Mouse (Mus musculus) neural tube, embryonic 14.5 days (tissue): Measurements from ENCODE around the gene Ap4m1. TPM values are rescaled to one million over a fixed set of nuclear protein-coding genes. Genes with fewer than 3 reads are reported as not detected.

ENCODE experiments used
- ATAC-seq: fragments of 200-750 bp; cut with Nextera tagmentation; 2 replicates; pipeline ENCODE4 v1.8.0; 2017; ENCODE audit warnings: low read depth, mild to moderate bottlenecking, moderate TSS enrichment, moderate library complexity
- H3K27ac ChIP-seq: fragments of 300-500 bp; sonication (generic); 2 replicates; pipeline ENCODE4 v1.5.1; 2014; ENCODE audit warnings: low read depth, mild to moderate bottlenecking, control low read depth, low read length, moderate library complexity, mixed read lengths
- H3K27me3 ChIP-seq: fragments of 300-500 bp; sonication (generic); 2 replicates; pipeline ENCODE4 v1.6.1; 2014; ENCODE audit warnings: low read length; ENCODE audit not compliant: control insufficient read depth, insufficient read depth
- H3K36me3 ChIP-seq: fragments of 300-500 bp; sonication (generic); 2 replicates; pipeline ENCODE4 v1.6.1; 2014; ENCODE audit warnings: low read length, mixed read lengths; ENCODE audit not compliant: control insufficient read depth, insufficient read depth
- H3K4me1 ChIP-seq: fragments of 300-500 bp; sonication (generic); 2 replicates; pipeline ENCODE4 v1.6.1; 2014; ENCODE audit warnings: low read length; ENCODE audit not compliant: control insufficient read depth, insufficient read depth
- H3K4me2 ChIP-seq: fragments of 300-500 bp; sonication (generic); 2 replicates; pipeline ENCODE4 v1.6.1; 2014; ENCODE audit warnings: mild to moderate bottlenecking, low read depth, low read length, control low read depth
- H3K4me3 ChIP-seq: fragments of 300-500 bp; sonication (generic); 2 replicates; pipeline ENCODE4 v1.5.1; 2014; ENCODE audit warnings: low read depth, low read length, control low read depth, mixed read lengths
- H3K9ac ChIP-seq: fragments of 300-500 bp; sonication (generic); replicated peaks from 2 replicates; pipeline ENCODE4 v1.6.1; 2014; ENCODE audit warnings: low read depth, mild to moderate bottlenecking, control low read depth, low read length, mixed read lengths
- H3K9me3 ChIP-seq: fragments of 300-500 bp; sonication (generic); 2 replicates; pipeline ENCODE4 v1.6.1; 2016; ENCODE audit warnings: low read length; ENCODE audit not compliant: control insufficient read depth
- WGBS: fragments of 180-500 bp; shearing (Covaris S2); extraction: QIAGEN DNeasy Blood & Tissue Kit; methylation state at CpG from one replicate; pipeline ENCODE4 v1.1.7; 2014; 5-methylcytosine and 5-hydroxymethylcytosine counted together
- polyA plus RNA-seq: library from polyadenylated mRNA; unstranded; fragments of >200 nt; fragmentation: Nextera tagmentation; extraction: Ambion mirVana; gene quantifications from 2 replicates; pipeline ENCODE4 v1.2.1, GENCODE M21; 2014

The Ap4m1 gene
- polyA plus RNA-seq = 17.2 and 17.7 TPM in 2 replicates

- peak; percentile 94 for ATAC-seq
- H3K27ac ChIP-seq = peak within 1 kb of the TSS; percentile 89
- H3K9ac ChIP-seq = peak within 1 kb of the TSS; percentile 60
- H3K4me3 ChIP-seq = peak within 1 kb of the TSS; percentile 44
- peaks cover 15% of the 10 kb centered on the region for H3K4me1 ChIP-seq
- H3K27me3 ChIP-seq = no peaks in the 10 kb centered on the region
- under 1% methylated on average over 54 of the region's 54 CpGs for WGBS
- H3K9me3 ChIP-seq = no peaks in the 10 kb centered on the region
- H3K4me2 ChIP-seq = peak within 1 kb of the TSS; percentile 57
- peaks cover 34% of the 10 kb centered on the region for H3K36me3 ChIP-seq
These were observed at the start of gene Ap4m1, which contains the start of gene Mcm7 for GRCm38 (mm10) chr5:138171695-138172491. Ap4m1 (plus strand) TSS chr5:138172002. Mcm7 (minus strand) TSS chr5:138172422.

- no peak overlapping the region for H3K4me3 ChIP-seq
- no peak overlapping the region for H3K27ac ChIP-seq
- no peaks in the 10 kb centered on the region for H3K9me3 ChIP-seq
- WGBS = 66% methylated on average over 5 of the region's 5 CpGs
- no peaks in the 10 kb centered on the region for H3K4me1 ChIP-seq
- no peak overlapping the region for H3K4me2 ChIP-seq
- peaks cover 60% of the 10 kb centered on the region for H3K36me3 ChIP-seq
- no peaks in the 10 kb centered on the region for H3K27me3 ChIP-seq
- H3K9ac ChIP-seq = no peak overlapping the region
- ATAC-seq = no peak
These were observed 39.3 kb upstream of the Ap4m1 start for GRCm38 (mm10) chr5:138132425-138133064.

- Histone ChIP-seq H3K4me2 (no peak overlapping the region), H3K36me3 (peaks cover 29% of the 10 kb centered on the region), H3K4me1 (no peaks in the 10 kb centered on the region), H3K9ac (no peak overlapping the region), H3K9me3 (no peaks in the 10 kb centered on the region), H3K4me3 (no peak overlapping the region), H3K27me3 (no peaks in the 10 kb centered on the region), H3K27ac (no peak overlapping the region)
- 87% methylated on average over 4 of the region's 4 CpGs for WGBS
- no peak for ATAC-seq
These were observed 34.5 kb upstream of the Ap4m1 start for GRCm38 (mm10) chr5:138137257-138137656.

DNA sequence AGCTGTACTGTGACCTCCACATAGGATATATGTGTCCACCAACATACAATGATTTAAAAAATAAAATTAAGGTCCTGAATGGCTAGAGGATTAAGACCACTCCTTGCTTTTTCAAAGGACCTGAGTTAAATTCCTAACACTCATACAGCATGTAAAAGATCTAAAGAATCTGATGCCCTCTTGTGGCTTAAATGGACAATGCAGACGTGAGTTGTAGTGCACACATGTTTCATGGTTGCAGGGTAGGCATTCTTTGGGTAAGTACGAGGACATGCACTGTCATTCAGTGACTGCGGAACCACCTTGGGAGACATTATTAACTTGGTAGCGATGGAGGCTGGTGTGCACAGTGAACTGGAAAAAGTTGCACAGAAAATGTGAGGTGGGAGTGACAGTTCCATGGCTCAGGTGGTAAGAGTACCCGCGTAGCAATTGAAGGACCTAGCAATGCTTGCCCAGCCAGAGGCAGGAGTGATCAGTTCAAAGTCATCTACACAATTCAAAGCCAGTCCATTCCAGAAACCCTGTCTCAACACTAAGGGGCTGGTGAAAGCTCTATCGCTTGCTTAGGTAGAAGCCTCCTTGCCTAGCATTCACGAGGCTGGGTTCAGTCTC is 33.8 kb upstream of the Ap4m1 start:
- peaks cover 21% of the 10 kb centered on the region for H3K36me3 ChIP-seq
- WGBS = 62% methylated on average over 8 of the region's 8 CpGs

DNA sequence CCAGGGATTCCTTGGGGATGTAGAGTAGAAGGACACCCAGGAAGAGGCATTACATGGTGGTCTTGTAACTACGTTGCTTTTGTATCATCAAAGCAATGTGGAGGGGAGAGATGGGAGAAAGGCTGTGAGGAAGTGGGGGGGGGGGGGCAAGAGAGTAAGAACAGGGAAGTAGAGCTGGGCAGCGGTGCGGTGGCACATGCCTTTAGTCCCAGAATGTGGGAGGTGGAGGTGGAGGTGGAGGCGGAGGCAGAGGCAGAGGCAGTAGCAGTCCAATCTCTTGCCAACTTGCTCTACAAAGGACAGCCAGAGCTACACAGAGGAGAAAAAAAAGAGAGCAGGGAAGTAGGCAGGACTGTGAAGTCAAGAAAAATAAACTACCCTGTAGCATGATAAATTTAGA is 33.2 kb upstream of the Ap4m1 start:
- peaks cover 15% of the 10 kb centered on the region for H3K36me3 ChIP-seq

More for the DNA sequence above, 33.8 kb upstream of the Ap4m1 start:
- Histone ChIP-seq H3K27ac (no peak overlapping the region), H3K9ac (no peak overlapping the region), H3K27me3 (no peaks in the 10 kb centered on the region), H3K4me3 (no peak overlapping the region), H3K4me2 (no peak overlapping the region), H3K4me1 (no peaks in the 10 kb centered on the region), H3K9me3 (no peaks in the 10 kb centered on the region)
- ATAC-seq = no peak

DNA sequence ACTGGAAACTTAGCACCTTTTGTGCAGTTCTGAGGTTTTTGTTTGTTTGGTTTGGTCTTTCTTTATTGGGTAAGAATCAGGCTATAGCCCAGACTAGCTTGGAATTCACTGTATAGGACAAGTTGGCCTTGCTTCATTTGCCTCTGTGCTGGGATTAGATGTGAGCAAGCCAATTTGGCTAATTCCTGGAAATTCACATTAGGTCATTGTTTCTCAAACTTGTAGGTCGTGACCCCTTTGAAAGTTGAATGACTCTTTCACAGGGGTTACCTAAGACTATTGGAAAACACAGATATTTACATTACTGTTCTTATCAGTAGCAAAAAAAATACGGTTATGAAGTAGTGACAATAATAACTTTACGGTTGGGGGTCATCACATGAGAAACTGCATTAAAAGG is 17.4 kb upstream of the Ap4m1 start:
- no peak overlapping the region for H3K27ac ChIP-seq
- peak overlapping the region; percentile 87 for H3K4me2 ChIP-seq
- H3K36me3 ChIP-seq = peaks cover 19% of the 10 kb centered on the region
- peaks cover 9% of the 10 kb centered on the region; the same call in 1 of the 2 replicates for H3K4me1 ChIP-seq
- H3K27me3 ChIP-seq = no peaks in the 10 kb centered on the region
- peak overlapping the region; percentile 95 for H3K9ac ChIP-seq
- ATAC-seq = no peak
- peak overlapping the region; percentile 81 for H3K4me3 ChIP-seq
- H3K9me3 ChIP-seq = no peaks in the 10 kb centered on the region
- 91% methylated on average over 3 of the region's 3 CpGs for WGBS

More for the DNA sequence above, 33.2 kb upstream of the Ap4m1 start:
- no peaks in the 10 kb centered on the region for H3K4me1 ChIP-seq
- ATAC-seq = no peak
- no peak overlapping the region for H3K4me2 ChIP-seq
- H3K27me3 ChIP-seq = no peaks in the 10 kb centered on the region
- 77% methylated on average over 4 of the region's 4 CpGs for WGBS
- H3K9ac ChIP-seq = no peak overlapping the region
- H3K9me3 ChIP-seq = no peaks in the 10 kb centered on the region
- no peak overlapping the region for H3K27ac ChIP-seq
- no peak overlapping the region for H3K4me3 ChIP-seq

GRCm38 (mm10) chr5:138155443-138155976 is 16.3 kb upstream of the Ap4m1 start, which contains the start of gene Zfp113:
Zfp113 (minus strand) TSS chr5:138155744.
- H3K4me3 ChIP-seq = peak within 1 kb of the TSS; percentile 81
- H3K9ac ChIP-seq = peak within 1 kb of the TSS; percentile 95
- H3K36me3 ChIP-seq = peaks cover 15% of the 10 kb centered on the region; the same call in 1 of the 2 replicates
- ATAC-seq = peak; percentile 98
- WGBS = under 1% methylated on average over 31 of the region's 31 CpGs
- no peaks in the 10 kb centered on the region for H3K9me3 ChIP-seq
- H3K4me1 ChIP-seq = peaks cover 9% of the 10 kb centered on the region; the same call in 1 of the 2 replicates
- H3K27me3 ChIP-seq = no peaks in the 10 kb centered on the region
- H3K4me2 ChIP-seq = peak within 1 kb of the TSS; percentile 87
- H3K27ac ChIP-seq = peak within 1 kb of the TSS; percentile 98

DNA sequence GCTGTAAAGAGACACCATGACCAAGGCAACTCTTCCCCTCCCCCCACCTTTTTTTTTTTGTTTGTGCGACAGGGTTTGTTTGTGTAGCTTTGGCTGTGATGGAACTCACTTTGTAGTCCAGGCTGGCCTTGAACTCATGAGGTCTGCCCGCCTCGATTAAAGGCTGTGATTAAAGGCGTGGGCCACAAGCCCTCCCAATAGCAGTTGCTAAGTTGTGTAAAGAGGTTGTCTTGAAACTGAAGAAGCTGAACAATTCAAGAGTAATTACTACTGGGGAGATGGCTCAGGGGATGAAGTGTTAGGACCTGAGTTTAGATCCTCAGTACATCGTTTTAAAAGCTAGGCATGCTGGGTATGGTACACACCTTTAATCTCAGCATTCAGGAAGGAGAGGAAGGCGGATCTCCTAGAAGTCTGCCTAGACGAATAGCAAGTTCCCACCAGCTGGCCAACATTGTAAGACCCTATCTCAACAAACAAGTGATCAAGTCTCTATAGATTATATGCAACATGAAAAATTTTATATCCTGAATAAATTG is 11.5 kb upstream of the Ap4m1 start:
- no peak for ATAC-seq

More for the DNA sequence above, 11.5 kb upstream of the Ap4m1 start:
- Histone ChIP-seq H3K9ac (0 out of 2 replicates have a peak overlapping the region, but pooled peaks have one; percentile 60), H3K27me3 (no peaks in the 10 kb centered on the region), H3K36me3 (peaks cover 28% of the 10 kb centered on the region), H3K27ac (peak overlapping the region; percentile 69; the same call in 1 of the 2 replicates), H3K4me3 (peak overlapping the region; percentile 69), H3K4me1 (peaks cover 8% of the 10 kb centered on the region), H3K4me2 (peak overlapping the region; percentile 88), H3K9me3 (no peaks in the 10 kb centered on the region)
- 73% methylated on average over 7 of the region's 7 CpGs for WGBS
